23 mouse cellular contexts compared by ENCODE assay signal in the genomic region with DNA sequence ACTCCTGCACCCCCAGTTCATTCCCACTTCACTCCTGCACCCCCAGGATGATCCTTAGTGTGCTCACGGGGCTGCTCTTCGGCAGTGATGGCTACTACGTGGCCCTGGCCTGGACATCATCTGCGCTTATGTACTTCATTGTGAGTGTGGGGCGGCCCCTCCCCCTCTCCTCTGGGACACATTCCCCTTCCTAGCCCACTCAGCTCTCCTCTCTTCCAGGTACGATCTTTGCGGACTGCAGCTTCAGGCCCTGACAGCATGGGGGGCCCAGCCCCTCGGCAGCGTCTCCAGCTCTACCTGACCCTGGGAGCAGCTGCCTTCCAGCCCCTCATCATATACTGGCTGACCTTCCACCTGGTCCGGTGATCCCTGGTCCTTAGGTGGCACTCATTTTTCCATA. TPM values are rescaled to one million over a fixed set of nuclear protein-coding genes. Genes with fewer than 3 reads are reported as not detected.
DNase-seq lines count a peak whose midpoint lies in the region; ATAC-seq and TF ChIP-seq lines count a peak whose summit lies in the region.
"Had no signal": no experiment of that assay in that cellular context is flagged by ENCODE, and none has a peak within 500 bp of the region (broad histone marks: within the 10 kb centered on the region; RNA-seq: fewer than 3 reads in every experiment).

No protein-coding gene starts in this region.

- peak overlapping the region; percentile 52 for H3K27ac ChIP-seq in hindbrain, embryonic 13.5 days
- H3K27ac ChIP-seq in hindbrain, embryonic 12.5 days: no peak overlapping the region
- H3K27ac ChIP-seq in layer of hippocampus, adult 2 months: peak overlapping the region; percentile 97; the same call in 1 of the 2 replicates
- H3K27ac ChIP-seq in cortical plate, adult 2 months (ENCODE audit: insufficient read depth, low read length): no peak overlapping the region
- H3K27ac ChIP-seq: embryonic facial prominence, embryonic 12.5 days; embryonic facial prominence, embryonic 15.5 days; heart, adult 2 months; intestine, embryonic 15.5 days had no signal

- no peaks in the 10 kb centered on the region for H3K27me3 ChIP-seq in hindbrain, embryonic 13.5 days
- H3K27me3 ChIP-seq in hindbrain, embryonic 12.5 days: no peaks in the 10 kb centered on the region
- H3K27me3 ChIP-seq: embryonic facial prominence, embryonic 12.5 days; embryonic facial prominence, embryonic 15.5 days; intestine, embryonic 15.5 days had no signal

- peaks cover 72% of the 10 kb centered on the region for H3K4me1 ChIP-seq in hindbrain, embryonic 13.5 days (replicated peaks)
- H3K4me1 ChIP-seq in hindbrain, embryonic 12.5 days: peaks cover 54% of the 10 kb centered on the region
- H3K4me1 ChIP-seq in cortical plate, adult 2 months (ENCODE audit: control insufficient read depth, insufficient read depth, low read length): no peaks in the 10 kb centered on the region; the same call in 1 of the 2 replicates

- no peak overlapping the region for H3K9ac ChIP-seq in hindbrain, embryonic 13.5 days
- H3K9ac ChIP-seq in hindbrain, embryonic 12.5 days: no peak overlapping the region
- H3K9ac ChIP-seq: embryonic facial prominence, embryonic 12.5 days; embryonic facial prominence, embryonic 15.5 days; forebrain, postnatal 0 days; intestine, embryonic 15.5 days had no signal

- H3K4me3 ChIP-seq in hindbrain, embryonic 13.5 days: no peak overlapping the region
- H3K4me3 ChIP-seq in hindbrain, embryonic 12.5 days: no peak overlapping the region
- no peak overlapping the region for H3K4me3 ChIP-seq in layer of hippocampus, adult 2 months
- no peak overlapping the region for H3K4me3 ChIP-seq in cortical plate, adult 2 months (ENCODE audit: insufficient read depth, low read length)
- H3K4me3 ChIP-seq: embryonic facial prominence, embryonic 12.5 days; embryonic facial prominence, embryonic 15.5 days; heart, adult 2 months; intestine, embryonic 15.5 days had no signal

- no peak for ATAC-seq in hindbrain, embryonic 13.5 days (ENCODE audit: low FRiP score)
- no peak for ATAC-seq in hindbrain, embryonic 12.5 days (ENCODE audit: low FRiP score)
- ATAC-seq: activated CD4-positive, CD25-positive, alpha-beta regulatory T cell, adult 4 months; forebrain, embryonic 14.5 days; forebrain, postnatal 0 days; hindbrain, embryonic 16.5 days; intestine, embryonic 15.5 days had no signal

- TF ChIP-seq CTCF in layer of hippocampus, adult 2 months (conservative IDR thresholded peaks at IDR 0.05): no peak
- no peak for TF ChIP-seq CTCF in cortical plate, adult 2 months (IDR thresholded peaks at IDR 0.05; ENCODE audit: extremely low read depth, insufficient read depth, low read length)

- TF ChIP-seq POLR2A in cortical plate, adult 2 months (IDR thresholded peaks at IDR 0.05; ENCODE audit: extremely low read depth, insufficient read depth, low read length): peak; percentile 46

- peaks cover 42% of the 10 kb centered on the region for H3K36me3 ChIP-seq in hindbrain, embryonic 13.5 days
- peaks cover 37% of the 10 kb centered on the region for H3K36me3 ChIP-seq in hindbrain, embryonic 12.5 days

- peak; percentile 57 for DNase-seq in cerebellum, adult 11-12 months
- DNase-seq in cerebellum, postnatal 4 days (ENCODE audit: low spot score in 2 of 2): no peak
- DNase-seq in layer of hippocampus, adult 2 months (ENCODE audit: low spot score in 2 of 2): no peak
- DNase-seq in layer of hippocampus, adult 18-20 months (ENCODE audit: low spot score in 2 of 2): no peak
- no peak for DNase-seq in frontal cortex, adult 2 months (ENCODE audit: extremely low spot score in 1 of 2, low spot score in 1 of 2)
- DNase-seq: adrenal gland, adult 8-10 months; adrenal gland, postnatal 25 days; cerebellum, adult 9-10 months; forebrain, postnatal 0 days; gastrocnemius, postnatal 25 days; heart, adult 2 months had no signal

- H3K9me3 ChIP-seq in hindbrain, embryonic 13.5 days: no peaks in the 10 kb centered on the region
- no peaks in the 10 kb centered on the region for H3K9me3 ChIP-seq in hindbrain, embryonic 12.5 days (replicated peaks)
- H3K9me3 ChIP-seq: embryonic facial prominence, embryonic 12.5 days; embryonic facial prominence, embryonic 15.5 days; intestine, embryonic 15.5 days had no signal

- 90% methylated on average over 10 of the region's 10 CpGs for WGBS in hindbrain, embryonic 13.5 days
- WGBS in hindbrain, embryonic 12.5 days: 85% methylated on average over 10 of the region's 10 CpGs

- H3K4me2 ChIP-seq in hindbrain, embryonic 13.5 days: no peak overlapping the region
- H3K4me2 ChIP-seq in hindbrain, embryonic 12.5 days (replicated peaks): no peak overlapping the region
- H3K4me2 ChIP-seq: embryonic facial prominence, embryonic 12.5 days; embryonic facial prominence, embryonic 15.5 days; heart, embryonic 11.5 days; intestine, embryonic 15.5 days had no signal

RNA-seq across cellular contexts. Expression of gene Yif1a, which starts 3.7 kb away (rescaled TPM):
- 57.6 and 58.2 TPM in 2 replicates for polyA plus RNA-seq in hindbrain, embryonic 13.5 days (2015; fragmentation: Nextera tagmentation; extraction: Ambion mirVana)
- 60.3 and 61.6 TPM in 2 replicates for polyA plus RNA-seq in hindbrain, embryonic 12.5 days (2016; fragmentation: Nextera tagmentation; extraction: Ambion mirVana)
- total RNA-seq in layer of hippocampus, adult 2 months (2021): 10 to 100 TPM; 23.3 to 23.5 TPM
- 10 to 100 TPM; 21.6 to 24.0 TPM for total RNA-seq in layer of hippocampus, adult 18-20 months (2021)
- polyA plus RNA-seq in cortical plate, adult 2 months (2012; rRNA removed): 54.7 and 56.2 TPM in 2 replicates
- polyA plus RNA-seq in frontal cortex, adult 2 months (2012; rRNA removed): 44.7 and 45.1 TPM in 2 replicates

RNA-seq across cellular contexts. Expression of gene Cnih2, which starts 6.2 kb away (rescaled TPM):
- polyA plus RNA-seq in hindbrain, embryonic 13.5 days (2015; fragmentation: Nextera tagmentation; extraction: Ambion mirVana): 333 TPM in 2 replicates
- polyA plus RNA-seq in hindbrain, embryonic 12.5 days (2016; fragmentation: Nextera tagmentation; extraction: Ambion mirVana): 213 and 216 TPM in 2 replicates
- 100 to 1,000 TPM; 614 to 642 TPM for total RNA-seq in layer of hippocampus, adult 2 months (2021)
- total RNA-seq in layer of hippocampus, adult 18-20 months (2021): 100 to 1,000 TPM; 595 to 617 TPM
- polyA plus RNA-seq in cortical plate, adult 2 months (2012; rRNA removed): 399 and 461 TPM in 2 replicates
- 383 and 422 TPM in 2 replicates for polyA plus RNA-seq in frontal cortex, adult 2 months (2012; rRNA removed)
- total RNA-seq: gastrocnemius, adult 8-10 months; gastrocnemius, postnatal 25 days; heart, adult 2 months had no signal
- polyA plus RNA-seq: activated CD4-positive, CD25-positive, alpha-beta regulatory T cell, adult 4 months had no signal

RNA-seq across cellular contexts. Expression of gene Tmem151a, which starts 6.8 kb away (rescaled TPM):
- 6.2 and 8.4 TPM in 2 replicates for polyA plus RNA-seq in hindbrain, embryonic 13.5 days (2015; fragmentation: Nextera tagmentation; extraction: Ambion mirVana)
- 1.5 and 2.4 TPM in 2 replicates for polyA plus RNA-seq in hindbrain, embryonic 12.5 days (2016; fragmentation: Nextera tagmentation; extraction: Ambion mirVana)
- total RNA-seq in layer of hippocampus, adult 2 months (2021): 100 to 1,000 TPM; 112 to 114 TPM
- 100 to 1,000 TPM; 124 to 128 TPM for total RNA-seq in layer of hippocampus, adult 18-20 months (2021)
- 145 and 146 TPM in 2 replicates for polyA plus RNA-seq in cortical plate, adult 2 months (2012; rRNA removed)
- 106 and 122 TPM in 2 replicates for polyA plus RNA-seq in frontal cortex, adult 2 months (2012; rRNA removed)
- total RNA-seq: gastrocnemius, postnatal 25 days; hematopoietic stem cell, adult 5-6 weeks had no signal
- polyA plus RNA-seq: activated CD4-positive, CD25-positive, alpha-beta regulatory T cell, adult 4 months had no signal

RNA-seq across cellular contexts. Expression of gene Rab1b, which starts 14.8 kb away (rescaled TPM):
- polyA plus RNA-seq in hindbrain, embryonic 13.5 days (2015; fragmentation: Nextera tagmentation; extraction: Ambion mirVana): 234 TPM in 2 replicates
- polyA plus RNA-seq in hindbrain, embryonic 12.5 days (2016; fragmentation: Nextera tagmentation; extraction: Ambion mirVana): 239 and 242 TPM in 2 replicates
- 100 to 1,000 TPM; 156 to 169 TPM for total RNA-seq in layer of hippocampus, adult 2 months (2021)
- total RNA-seq in layer of hippocampus, adult 18-20 months (2021): 100 to 1,000 TPM; 160 to 170 TPM
- polyA plus RNA-seq in cortical plate, adult 2 months (2012; rRNA removed): 197 and 202 TPM in 2 replicates
- polyA plus RNA-seq in frontal cortex, adult 2 months (2012; rRNA removed): 190 and 208 TPM in 2 replicates

RNA-seq across cellular contexts. Expression of gene Cd248, which starts 24.2 kb away (rescaled TPM):
- polyA plus RNA-seq in hindbrain, embryonic 13.5 days (2015; fragmentation: Nextera tagmentation; extraction: Ambion mirVana): 19.1 and 20.4 TPM in 2 replicates
- 32.0 and 41.9 TPM in 2 replicates for polyA plus RNA-seq in hindbrain, embryonic 12.5 days (2016; fragmentation: Nextera tagmentation; extraction: Ambion mirVana)
- 1 to 10 TPM; 3.2 to 3.9 TPM for total RNA-seq in layer of hippocampus, adult 2 months (2021)
- total RNA-seq in layer of hippocampus, adult 18-20 months (2021): 1 to 10 TPM; 1.7 to 1.8 TPM
- 5.8 and 6.3 TPM in 2 replicates for polyA plus RNA-seq in cortical plate, adult 2 months (2012; rRNA removed)
- polyA plus RNA-seq in frontal cortex, adult 2 months (2012; rRNA removed): 5.2 and 5.7 TPM in 2 replicates
- polyA plus RNA-seq: activated CD4-positive, CD25-positive, alpha-beta regulatory T cell, adult 4 months had no signal

Comparison
In these comparisons a context has a peak if more than half of its experiments do, and no peak if none do; other contexts are left out.
1. H3K27ac ChIP-seq: peak in hindbrain, embryonic 13.5 days (single experiment) and layer of hippocampus, adult 2 months (single experiment); none in hindbrain, embryonic 12.5 days (single experiment) and cortical plate, adult 2 months (single experiment).
2. RNA of gene Tmem151a, which starts 6.8 kb away (polyA plus RNA-seq): 145 to 146 TPM in cortical plate, adult 2 months and 106 to 122 TPM in frontal cortex, adult 2 months; 6.2 to 8.4 TPM in hindbrain, embryonic 13.5 days and 1.5 to 2.4 TPM in hindbrain, embryonic 12.5 days; every median in the first group is over 10 times any median in the second.